Mouse (Mus musculus) CD4-positive naive resting alpha-beta T cell, adult 76 days (primary cell): ENCODE results near the gene Spint1. TPM values are rescaled to one million over a fixed set of nuclear protein-coding genes. Genes with fewer than 3 reads are reported as not detected.

Source experiments
- total RNA-seq: library from RNA; stranded (reverse); gene quantifications from one replicate; pipeline ENCODE4 v1.2.4, GENCODE M21; 2023

Spint1 gene
- not detected for total RNA-seq

GRCm38 (mm10) chr2:119237210-119237870, at the start of gene Spint1:
Gene Spint1 (plus strand): TSS chr2:119237362.

GRCm38 (mm10) chr2:119208344-119209175, 28.6 kb upstream of the Spint1 start, which contains the start of the genes Zfyve19 and Dnajc17:
Gene Zfyve19 (plus strand): TSS chr2:119208617.
Gene Dnajc17 (minus strand): TSS chr2:119208795.

GRCm38 (mm10) chr2:119229775-119230704, 7.1 kb upstream of the Spint1 start, which contains the start of gene Ppp1r14d:
Gene Ppp1r14d (minus strand): TSS chr2:119229906.

GRCm38 (mm10) chr2:119270643-119271331, 33.6 kb downstream of the Spint1 start, which contains the start of gene Rhov:
Gene Rhov (minus strand): TSS chr2:119271272.

GRCm38 (mm10) chr2:119288270-119288882, 51.2 kb downstream of the Spint1 start, which contains the start of gene Vps18:
Gene Vps18 (plus strand): TSS chr2:119288740.

Other genes with a start within 250 kb of the Spint1 start
- 12.1 TPM for gene Ccdc32, start 208.0 kb upstream of the Spint1 start, total RNA-seq
- 15.2 TPM for gene Rpusd2, start 202.6 kb upstream of the Spint1 start, total RNA-seq
- 1.8 TPM for gene Knl1, start 190.2 kb upstream of the Spint1 start, total RNA-seq
- gene Rad51, start 124.6 kb upstream of the Spint1 start, total RNA-seq = 2.1 TPM
- 27.6 TPM for gene Rmdn3, start 80.3 kb upstream of the Spint1 start, total RNA-seq
- gene Gchfr, start 69.6 kb upstream of the Spint1 start, total RNA-seq = not detected
- 1.4 TPM for gene Gm14137, start 62.9 kb upstream of the Spint1 start, total RNA-seq
- 20.8 TPM for gene Zfyve19, start 28.7 kb upstream of the Spint1 start, total RNA-seq
- gene Dnajc17, start 28.6 kb upstream of the Spint1 start, total RNA-seq = 24.9 TPM
- gene Ppp1r14d, start 7.5 kb upstream of the Spint1 start, total RNA-seq = not detected
- gene Rhov, start 33.9 kb downstream of the Spint1 start, total RNA-seq = 0.32 TPM
- gene Vps18, start 51.4 kb downstream of the Spint1 start, total RNA-seq = 26.1 TPM
- gene Dll4, start 88.4 kb downstream of the Spint1 start, total RNA-seq = 0.38 TPM
- gene Chac1, start 113.9 kb downstream of the Spint1 start, total RNA-seq = 0.35 TPM
- 50.6 TPM for gene Ino80, start 240.3 kb downstream of the Spint1 start, total RNA-seq